Mouse (Mus musculus) embryonic facial prominence, embryonic 13.5 days (tissue): ENCODE data around the gene Il17ra. TPM values are rescaled to one million over a fixed set of nuclear protein-coding genes. Genes with fewer than 3 reads are reported as not detected.
A peak's percentile ranks its signal among the peaks of the same experiment; 100 is the strongest.

ENCODE experiments used
- ATAC-seq: fragments of 200-750 bp; cut with Nextera tagmentation; 2 replicates; pipeline ENCODE4 v1.8.0; 2017; ENCODE audit warnings: low read depth; ENCODE audit not compliant: insufficient number of reproducible peaks, insufficient read depth, low FRiP score, low TSS enrichment
- H3K27ac ChIP-seq: fragments of 300-500 bp; sonication (generic); 2 replicates; pipeline ENCODE4 v1.5.1; 2015; ENCODE audit warnings: moderate library complexity, mild to moderate bottlenecking, inconsistent platforms
- H3K27me3 ChIP-seq: fragments of 300-500 bp; sonication (generic); 2 replicates; pipeline ENCODE4 v1.6.1; 2015; ENCODE audit warnings: mild to moderate bottlenecking, inconsistent platforms
- H3K36me3 ChIP-seq: fragments of 300-500 bp; sonication (generic); 2 replicates; pipeline ENCODE4 v1.6.1; 2015; ENCODE audit warnings: mild to moderate bottlenecking, inconsistent platforms
- H3K4me1 ChIP-seq: fragments of 300-500 bp; sonication (generic); 2 replicates; pipeline ENCODE4 v1.6.1; 2015; ENCODE audit warnings: inconsistent platforms
- H3K4me2 ChIP-seq: fragments of 300-500 bp; sonication (generic); 2 replicates; pipeline ENCODE4 v1.6.1; 2015; ENCODE audit warnings: moderate library complexity, mild to moderate bottlenecking, inconsistent platforms
- H3K4me3 ChIP-seq: fragments of 300-500 bp; sonication (generic); 2 replicates; pipeline ENCODE4 v1.5.1; 2015; ENCODE audit warnings: mild to moderate bottlenecking, inconsistent platforms
- H3K9ac ChIP-seq: fragments of 300-500 bp; sonication (generic); 2 replicates; pipeline ENCODE4 v1.6.1; 2015; ENCODE audit warnings: mild to moderate bottlenecking, inconsistent platforms
- H3K9me3 ChIP-seq: fragments of 300-500 bp; sonication (generic); 2 replicates; pipeline ENCODE4 v1.6.1; 2016; ENCODE audit warnings: inconsistent platforms
- WGBS: fragments of 180-500 bp; shearing (Covaris S2); methylation state at CpG from one replicate; pipeline ENCODE4 v1.1.7; 2015; ENCODE audit warnings: mixed read lengths; 5-methylcytosine and 5-hydroxymethylcytosine counted together
- polyA plus RNA-seq: library from polyadenylated mRNA; unstranded; fragments of >200 nt; fragmentation: Nextera tagmentation; extraction: Ambion mirVana; gene quantifications from 2 replicates; pipeline ENCODE4 v1.2.1, GENCODE M21; 2015

Il17ra gene
- polyA plus RNA-seq, 1 experiment from 2014 or later, result 7.4 TPM

DNA sequence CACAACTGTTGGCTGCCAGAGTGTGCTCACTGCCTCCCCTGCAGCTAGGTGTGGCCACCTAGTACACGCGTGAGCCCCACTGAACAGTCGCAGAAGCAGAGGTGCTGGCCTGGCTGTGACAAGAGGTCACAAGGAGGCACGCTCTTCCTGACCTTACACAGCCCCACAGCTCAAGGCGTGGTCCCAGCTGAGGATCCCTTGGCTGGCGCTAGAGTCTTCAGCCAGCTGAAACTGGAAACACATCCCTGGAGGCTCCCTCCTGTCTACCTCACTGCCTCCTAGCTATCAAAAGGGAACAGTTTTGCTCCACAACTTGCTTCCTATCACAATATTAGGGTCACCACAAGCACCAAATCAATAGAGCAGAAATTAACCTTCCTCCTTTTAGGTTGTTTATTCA, 48.2 kb downstream of the Il17ra start:
- Histone ChIP-seq H3K4me3 (no peak overlapping the region), H3K27me3 (no peaks in the 10 kb centered on the region), H3K4me1 (no peaks in the 10 kb centered on the region), H3K27ac (no peak overlapping the region), H3K9me3 (no peaks in the 10 kb centered on the region), H3K4me2 (no peak overlapping the region), H3K9ac (no peak overlapping the region), H3K36me3 (peaks cover 58% of the 10 kb centered on the region)
- no peak for ATAC-seq
- WGBS, result 88% methylated on average over 6 of the region's 6 CpGs

DNA sequence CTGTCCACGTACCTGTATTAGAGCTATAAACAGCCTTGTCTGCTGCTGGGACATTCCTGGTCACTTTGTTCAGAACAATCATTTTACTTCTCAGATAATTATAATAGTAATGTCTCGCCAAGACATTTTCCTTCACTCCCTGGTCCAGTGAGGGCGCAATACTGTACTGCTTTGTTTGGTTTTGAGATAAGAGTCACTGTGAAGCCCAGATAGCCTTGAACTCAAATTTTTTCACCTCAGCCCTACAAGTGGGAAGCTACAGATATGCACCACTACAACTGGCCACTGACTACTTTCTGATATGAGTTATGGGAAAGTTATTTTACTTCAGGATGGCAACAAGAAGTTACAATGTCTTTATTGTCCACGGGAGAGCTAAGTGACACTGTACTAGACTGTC, 53.4 kb downstream of the Il17ra start:
- Histone ChIP-seq H3K4me3 (no peak overlapping the region), H3K4me1 (no peaks in the 10 kb centered on the region), H3K9ac (no peak overlapping the region), H3K36me3 (peaks cover 77% of the 10 kb centered on the region), H3K27ac (no peak overlapping the region), H3K27me3 (no peaks in the 10 kb centered on the region), H3K4me2 (no peak overlapping the region), H3K9me3 (no peaks in the 10 kb centered on the region)
- no peak for ATAC-seq
- WGBS, result 88% methylated on average over 4 of the region's 4 CpGs

DNA sequence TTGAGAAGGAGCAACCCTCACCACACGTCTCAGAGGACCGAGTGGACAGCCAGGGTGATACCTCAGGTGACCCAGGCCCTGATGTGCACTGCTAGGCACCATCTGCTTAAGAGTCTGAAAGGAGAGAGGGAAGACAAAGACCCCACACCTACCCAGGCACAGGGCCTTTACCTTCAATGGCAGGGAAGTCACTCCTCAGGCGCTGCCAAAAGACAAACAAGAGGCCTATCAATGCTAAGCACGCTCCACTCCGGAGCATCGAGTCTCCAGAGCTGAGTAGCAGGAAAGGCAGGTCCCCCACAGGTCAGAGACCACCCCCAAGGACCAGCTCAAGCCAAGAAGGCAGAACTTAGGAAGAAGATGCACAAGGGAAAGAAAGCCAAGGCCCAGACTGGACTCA, 53.8 kb downstream of the Il17ra start:
- Histone ChIP-seq H3K9me3 (no peaks in the 10 kb centered on the region), H3K27ac (no peak overlapping the region), H3K4me1 (no peaks in the 10 kb centered on the region), H3K9ac (no peak overlapping the region), H3K4me3 (no peak overlapping the region), H3K4me2 (no peak overlapping the region), H3K36me3 (peaks cover 78% of the 10 kb centered on the region), H3K27me3 (no peaks in the 10 kb centered on the region)
- WGBS, result 93% methylated on average over 6 of the region's 6 CpGs
- ATAC-seq, result no peak

DNA sequence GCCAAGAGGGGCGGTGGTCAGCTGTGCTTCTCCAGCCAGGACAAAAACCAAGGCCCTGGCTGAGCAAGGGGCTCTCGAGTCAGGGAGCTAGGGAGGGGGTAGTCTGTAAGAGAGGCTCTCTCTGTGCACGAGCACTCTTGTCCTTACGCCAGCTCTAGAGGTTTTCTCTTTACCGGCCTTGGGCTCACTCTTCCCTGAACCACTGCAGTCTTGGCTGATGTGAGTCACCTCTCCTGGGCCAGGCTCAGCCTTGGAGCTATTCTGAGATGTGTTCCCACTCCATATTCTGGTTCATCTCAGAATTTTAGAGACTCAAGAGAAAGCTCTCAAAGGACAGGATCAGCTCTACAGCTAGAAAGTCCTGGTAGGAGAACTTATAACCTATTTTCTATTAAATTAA, 54.3 kb downstream of the Il17ra start:
- WGBS, result 86% methylated on average over 5 of the region's 5 CpGs

DNA sequence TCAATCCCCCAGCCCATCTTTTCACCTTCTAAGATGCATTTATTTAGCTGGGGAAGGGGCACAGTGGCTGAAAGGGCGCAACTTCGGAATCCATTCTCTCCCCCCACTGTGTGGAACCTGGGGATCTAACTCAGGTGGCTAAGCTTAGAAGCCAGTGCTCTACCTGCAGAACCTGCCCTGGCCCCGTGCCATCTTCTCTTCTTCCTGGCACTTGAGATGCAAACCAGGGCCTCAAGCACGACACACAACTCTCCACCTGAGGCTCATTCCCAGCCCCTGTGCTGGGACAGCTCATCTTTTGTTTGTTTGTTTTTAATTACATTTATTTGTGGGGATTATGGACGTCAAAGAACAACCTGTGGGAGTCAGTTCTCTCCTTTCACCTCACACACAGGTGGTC, 56.6 kb downstream of the Il17ra start:
- Histone ChIP-seq H3K4me1 (no peaks in the 10 kb centered on the region), H3K27ac (no peak overlapping the region), H3K4me2 (no peak overlapping the region), H3K36me3 (peaks cover 69% of the 10 kb centered on the region), H3K9me3 (no peaks in the 10 kb centered on the region), H3K9ac (no peak overlapping the region), H3K4me3 (no peak overlapping the region), H3K27me3 (no peaks in the 10 kb centered on the region)
- 80% methylated on average over 5 of the region's 5 CpGs for WGBS
- ATAC-seq, result no peak

More for the DNA sequence above, 54.3 kb downstream of the Il17ra start:
- H3K9me3 ChIP-seq, result no peaks in the 10 kb centered on the region
- no peak overlapping the region for H3K4me3 ChIP-seq
- no peak overlapping the region for H3K4me2 ChIP-seq
- peaks cover 82% of the 10 kb centered on the region for H3K36me3 ChIP-seq
- H3K27ac ChIP-seq, result no peak overlapping the region
- ATAC-seq, result no peak
- no peak overlapping the region for H3K9ac ChIP-seq
- no peaks in the 10 kb centered on the region for H3K4me1 ChIP-seq
- H3K27me3 ChIP-seq, result no peaks in the 10 kb centered on the region

DNA sequence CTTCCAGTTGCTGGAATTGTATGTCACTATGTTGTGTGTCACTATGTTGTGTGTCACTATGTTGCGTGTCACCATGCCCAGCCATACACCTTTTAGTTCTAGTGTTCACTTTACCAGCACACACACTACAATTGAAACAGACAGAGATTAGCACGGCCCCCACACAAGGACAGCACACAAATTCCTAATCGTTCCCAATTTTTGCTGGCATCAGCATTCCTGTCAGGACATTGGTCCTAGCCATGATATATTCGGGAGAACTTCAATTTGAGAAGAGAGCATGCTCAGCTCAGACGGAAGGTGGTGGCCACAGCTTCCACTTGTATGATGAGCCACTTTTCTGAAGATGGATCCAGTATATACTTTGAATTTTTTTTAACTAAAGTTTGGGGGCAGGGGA, 61.7 kb downstream of the Il17ra start:
- no peak overlapping the region for H3K4me3 ChIP-seq
- H3K4me2 ChIP-seq, result no peak overlapping the region
- H3K4me1 ChIP-seq, result peaks cover 6% of the 10 kb centered on the region
- H3K36me3 ChIP-seq, result peaks cover 33% of the 10 kb centered on the region
- no peak overlapping the region for H3K9ac ChIP-seq
- ATAC-seq, result no peak
- 89% methylated on average over 5 of the region's 5 CpGs for WGBS
- H3K9me3 ChIP-seq, result no peaks in the 10 kb centered on the region
- no peak overlapping the region for H3K27ac ChIP-seq
- no peaks in the 10 kb centered on the region for H3K27me3 ChIP-seq

DNA sequence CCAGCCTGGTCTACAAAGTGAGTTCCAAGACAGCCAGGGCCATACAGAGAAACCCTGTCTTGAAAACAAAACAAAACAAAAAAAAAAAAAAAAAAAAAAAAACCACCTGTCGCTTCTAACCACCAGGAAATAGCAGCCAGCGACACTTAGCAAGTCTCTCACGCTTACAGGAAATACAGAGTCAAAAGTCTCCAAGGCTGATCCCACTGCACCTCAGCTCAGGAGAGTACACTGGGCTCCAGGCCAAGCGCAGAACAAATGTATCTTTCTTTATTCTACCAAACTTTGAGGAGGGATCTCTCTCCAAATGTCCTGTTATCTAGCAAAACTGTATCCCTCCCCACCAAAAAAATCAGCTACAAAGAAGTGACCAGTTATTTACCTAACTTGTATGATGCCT, 66.1 kb downstream of the Il17ra start:
- Histone ChIP-seq H3K4me1 (peaks cover 13% of the 10 kb centered on the region), H3K4me3 (no peak overlapping the region), H3K36me3 (no peaks in the 10 kb centered on the region), H3K4me2 (0 out of 2 replicates have a peak overlapping the region, but pooled peaks have one; percentile 88), H3K9me3 (no peaks in the 10 kb centered on the region), H3K27ac (no peak overlapping the region), H3K9ac (no peak overlapping the region), H3K27me3 (no peaks in the 10 kb centered on the region)
- no peak for ATAC-seq
- WGBS, result 83% methylated on average over 4 of the region's 4 CpGs

DNA sequence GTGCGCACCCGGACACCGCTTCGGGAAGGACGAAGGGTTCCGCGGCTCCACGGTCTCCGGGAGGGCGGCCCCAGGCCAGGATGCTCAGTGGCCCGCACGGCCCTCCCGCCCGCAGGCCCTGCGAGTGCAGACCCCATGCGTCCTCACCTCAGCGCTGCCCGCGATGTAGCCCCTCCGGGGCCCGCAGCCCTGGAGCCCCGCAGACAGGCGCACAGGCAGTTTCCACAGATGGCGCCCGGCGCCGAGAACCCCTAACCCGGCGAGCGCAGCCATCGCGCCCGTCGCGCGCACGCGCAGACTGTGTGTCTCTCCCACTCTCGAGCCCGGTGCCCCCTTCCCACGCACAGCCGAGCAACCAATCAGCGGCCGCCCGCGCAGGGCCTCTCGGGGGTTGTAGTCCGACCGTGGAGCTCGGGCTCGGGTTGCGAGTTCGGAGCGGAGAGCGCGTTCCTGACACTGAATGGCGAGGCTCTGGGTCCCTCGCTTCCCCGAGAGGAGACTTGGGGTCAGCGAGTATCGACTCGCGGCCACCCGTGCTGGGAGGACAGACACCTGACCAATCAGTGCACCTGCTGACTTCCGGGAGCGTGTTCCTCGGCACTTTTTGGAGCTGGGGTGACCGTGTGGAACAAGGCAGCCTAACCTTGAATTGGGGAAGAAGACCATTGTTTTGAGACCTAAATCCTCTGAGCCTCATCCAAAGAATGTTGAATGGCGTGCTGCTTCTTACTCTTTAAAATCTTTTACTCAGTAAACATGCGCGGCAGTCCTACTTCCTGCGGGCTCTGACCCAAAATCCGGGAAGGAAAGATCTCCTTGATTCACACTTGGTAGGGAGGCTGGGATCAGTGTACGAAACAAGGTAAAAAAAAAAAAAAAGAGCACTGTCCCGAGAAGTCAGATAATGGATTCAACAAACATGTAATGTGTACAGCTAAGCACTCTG, 68.2 kb downstream of the Il17ra start, which contains the start of gene Hdhd5:
Hdhd5 (minus strand) TSS at position 300 of the 946 bp plus-strand sequence.
- ATAC-seq, result peak; percentile 97
- peak within 1 kb of the TSS; percentile 19; the same call in 1 of the 2 replicates for H3K27ac ChIP-seq
- no peaks in the 10 kb centered on the region for H3K36me3 ChIP-seq
- H3K9ac ChIP-seq, result peak within 1 kb of the TSS; percentile 87
- H3K4me2 ChIP-seq, result peak within 1 kb of the TSS; percentile 88
- H3K9me3 ChIP-seq, result no peaks in the 10 kb centered on the region
- H3K27me3 ChIP-seq, result no peaks in the 10 kb centered on the region
- peak within 1 kb of the TSS; percentile 83 for H3K4me3 ChIP-seq
- under 1% methylated on average over 72 of the region's 75 CpGs for WGBS
- H3K4me1 ChIP-seq, result peaks cover 13% of the 10 kb centered on the region

DNA sequence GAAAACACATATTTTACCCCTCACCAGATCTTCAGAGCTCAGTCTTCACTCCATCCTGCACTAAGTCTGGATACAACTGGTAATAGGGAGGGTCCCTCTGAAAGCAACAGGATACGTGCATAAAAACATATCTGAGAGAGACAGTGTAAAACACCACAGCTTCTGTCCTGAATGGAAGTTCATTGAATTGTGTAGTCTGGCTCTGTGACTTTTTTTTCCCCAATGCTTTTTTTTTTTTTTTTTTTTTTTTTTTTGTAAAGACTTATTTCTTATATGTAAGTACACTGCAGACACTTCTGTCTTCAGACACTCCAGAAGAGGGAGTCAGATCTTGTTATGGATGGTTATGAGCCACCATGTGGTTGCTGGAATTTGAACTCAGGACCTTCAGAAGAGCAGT, 69.5 kb downstream of the Il17ra start:
- no peak for ATAC-seq
- no peaks in the 10 kb centered on the region for H3K36me3 ChIP-seq
- H3K27me3 ChIP-seq, result no peaks in the 10 kb centered on the region
- no peak overlapping the region for H3K4me3 ChIP-seq
- peaks cover 13% of the 10 kb centered on the region for H3K4me1 ChIP-seq
- H3K27ac ChIP-seq, result no peak overlapping the region
- no peak overlapping the region for H3K4me2 ChIP-seq
- H3K9ac ChIP-seq, result no peak overlapping the region
- H3K9me3 ChIP-seq, result no peaks in the 10 kb centered on the region
- 71% methylated on average over 1 of the region's 1 CpGs for WGBS

DNA sequence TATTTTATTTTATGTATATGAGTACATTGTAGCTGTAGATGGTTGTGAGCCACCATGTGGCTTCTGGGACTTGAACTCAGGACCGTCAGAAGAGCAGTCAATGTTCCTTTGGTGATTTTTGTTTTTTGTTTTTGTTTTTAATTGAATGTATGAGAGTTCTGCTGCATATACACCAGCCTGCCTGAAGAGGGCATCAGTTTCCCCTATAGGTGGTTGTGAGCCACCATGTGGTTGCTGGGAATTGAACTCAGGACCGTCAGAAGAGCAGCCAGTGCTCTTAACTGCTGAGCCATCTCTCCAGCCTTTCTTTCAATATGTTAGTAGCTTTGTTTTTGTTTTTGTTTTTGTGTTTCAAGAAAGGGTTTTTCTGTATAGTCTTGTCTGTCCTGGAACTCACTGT, 73.3 kb downstream of the Il17ra start:
- no peak overlapping the region for H3K4me3 ChIP-seq
- no peak overlapping the region for H3K9ac ChIP-seq
- peaks cover 7% of the 10 kb centered on the region; the same call in 1 of the 2 replicates for H3K4me1 ChIP-seq
- no peak for ATAC-seq
- no peak overlapping the region for H3K27ac ChIP-seq
- H3K9me3 ChIP-seq, result no peaks in the 10 kb centered on the region
- no peaks in the 10 kb centered on the region for H3K36me3 ChIP-seq
- H3K27me3 ChIP-seq, result no peaks in the 10 kb centered on the region
- WGBS, result 82% methylated on average over 2 of the region's 2 CpGs
- H3K4me2 ChIP-seq, result no peak overlapping the region
